Mouse (Mus musculus) heart, adult 2 months (tissue): ENCODE data around the gene Scaf4. TPM values are rescaled to one million over a fixed set of nuclear protein-coding genes. Genes with fewer than 3 reads are reported as not detected.

ENCODE experiments used
- DNase-seq, 2 experiments: peaks; one replicate each; pipeline ENCODE4 v3.0.0; 2021
- H3K27ac ChIP-seq: fragments of 200-600 bp; 2 replicates; pipeline ENCODE4 v1.8.1; 2022
- H3K27me3 ChIP-seq: fragments of 200-500 bp; 2 replicates; pipeline ENCODE4 v1.6.1; 2012; ENCODE audit warnings: mild to moderate bottlenecking, low read length, inconsistent platforms, mixed read lengths; ENCODE audit not compliant: control insufficient read depth, insufficient read depth
- H3K36me3 ChIP-seq: fragments of 200-500 bp; 2 replicates; pipeline ENCODE4 v1.6.1; 2012; ENCODE audit warnings: low read length, inconsistent platforms; ENCODE audit not compliant: control insufficient read depth, insufficient read depth
- H3K4me1 ChIP-seq: fragments of 200-500 bp; 2 replicates; pipeline ENCODE4 v1.6.1; 2011; ENCODE audit warnings: low read length; ENCODE audit not compliant: control insufficient read depth, insufficient read depth
- H3K4me3 ChIP-seq: fragments of 200-600 bp; 2 replicates; pipeline ENCODE4 v1.8.1; 2022
- H3K79me2 ChIP-seq: fragments of 200-500 bp; replicated peaks from 2 replicates; pipeline ENCODE4 v1.6.1; 2012; ENCODE audit warnings: mild to moderate bottlenecking, inconsistent platforms, low read length, moderate library complexity, mixed read lengths; ENCODE audit not compliant: control insufficient read depth, insufficient read depth
- H3K9ac ChIP-seq: fragments of 200-500 bp; 2 replicates; pipeline ENCODE4 v1.6.1; 2012; ENCODE audit warnings: low read depth, mild to moderate bottlenecking, control low read depth, inconsistent platforms, low read length, mixed read lengths
- CTCF ChIP-seq: fragments of 200-600 bp; IDR thresholded peaks from 2 replicates; pipeline ENCODE4 v1.8.1; 2022; ENCODE audit warnings: antibody characterized with exemption, mild to moderate bottlenecking, moderate library complexity
- EP300 ChIP-seq: fragments of 200-500 bp; IDR thresholded peaks from 2 replicates; pipeline ENCODE4 v1.6.1; 2011; ENCODE audit warnings: low read depth, low read length, control low read depth; ENCODE audit not compliant: insufficient read depth
- POLR2A ChIP-seq: fragments of 200-500 bp; IDR thresholded peaks from 2 replicates; pipeline ENCODE4 v1.6.1; 2011; ENCODE audit warnings: mild to moderate bottlenecking, low read depth, low read length, control low read depth; ENCODE audit not compliant: insufficient read depth
- WGBS: fragments of 180-500 bp; shearing (Covaris S2); methylation state at CpG from one replicate; pipeline ENCODE4 v1.1.7; 2018; 5-methylcytosine and 5-hydroxymethylcytosine counted together
- intact Hi-C: fragments of 180-260 bp; cut with DNase I; formaldehyde crosslinking; loops from one replicate; pipeline ENCODE4 v1.15.1; 2025
- polyA plus RNA-seq: library from polyadenylated mRNA; depleted of rRNA; stranded (reverse); fragments of >200 nt; gene quantifications from 2 replicates; pipeline ENCODE4 v1.2.3, GENCODE M21; 2012; rRNA removed
- total RNA-seq, 2 experiments: library from RNA; stranded (reverse); gene quantifications; 2 replicates each; pipeline ENCODE4 v1.2.3; 2021

Gene Scaf4
- total and polyA plus RNA-seq, 3 experiments, result 17.8 to 19.9 (median 18.8) TPM

DNA sequence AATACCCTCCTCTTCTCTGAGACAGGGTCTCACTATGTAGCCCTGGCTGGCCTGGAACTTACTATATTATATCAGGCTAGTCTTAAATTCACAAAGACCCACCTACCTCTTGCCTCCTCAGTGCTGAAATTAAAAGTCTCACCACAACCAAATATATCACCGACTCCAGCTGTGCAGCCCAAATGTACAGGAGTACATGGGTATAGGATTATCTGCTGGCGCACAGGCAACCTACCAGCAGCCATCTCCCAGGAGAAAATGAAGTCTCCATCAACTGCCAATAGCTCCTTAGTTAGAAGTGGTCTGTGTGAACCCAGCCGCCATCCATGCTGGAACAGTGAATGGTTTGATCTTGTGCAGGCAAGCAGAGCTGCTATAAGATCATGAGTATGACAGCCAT, 105.9 kb downstream of the Scaf4 start:
- TF ChIP-seq CTCF, result no peak
- TF ChIP-seq EP300, result no peak
- no peak for TF ChIP-seq POLR2A

DNA sequence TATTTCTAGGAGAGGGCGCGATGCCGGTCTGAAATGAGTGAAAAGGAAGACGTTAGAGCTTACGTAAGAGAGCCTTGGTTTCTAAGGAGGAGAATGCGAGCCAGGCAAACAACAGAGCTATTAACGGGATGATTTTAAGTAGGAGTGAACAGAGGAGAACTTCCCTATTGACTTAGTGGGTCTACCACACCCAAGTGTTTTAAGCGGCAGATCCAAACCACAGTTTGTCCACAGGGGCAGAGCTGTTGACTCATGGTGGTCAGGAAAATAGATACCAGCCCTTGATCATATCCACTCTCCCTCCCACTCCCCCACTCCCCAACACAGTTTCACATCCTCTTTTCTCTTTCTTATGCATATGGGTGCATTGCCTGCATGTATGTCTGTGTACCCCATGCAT, 106.9 kb downstream of the Scaf4 start:
- peak in 1 of 2 experiments; percentile 38 for DNase-seq
- Histone ChIP-seq H3K27me3 (no peaks in the 10 kb centered on the region), H3K27ac (no peak overlapping the region), H3K36me3 (no peaks in the 10 kb centered on the region), H3K79me2 (no peaks in the 10 kb centered on the region), H3K4me1 (no peaks in the 10 kb centered on the region), H3K4me3 (no peak overlapping the region), H3K9ac (no peak overlapping the region)
- WGBS, result 64% methylated on average over 8 of the region's 8 CpGs
- intact Hi-C loops, result no loop called here
- no peak for TF ChIP-seq EP300
- TF ChIP-seq POLR2A, result no peak
- TF ChIP-seq CTCF, result no peak

More for the DNA sequence above, 105.9 kb downstream of the Scaf4 start:
- Histone ChIP-seq H3K27me3 (no peaks in the 10 kb centered on the region), H3K4me3 (no peak overlapping the region), H3K27ac (no peak overlapping the region), H3K4me1 (no peaks in the 10 kb centered on the region), H3K79me2 (no peaks in the 10 kb centered on the region), H3K9ac (no peak overlapping the region), H3K36me3 (no peaks in the 10 kb centered on the region)
- WGBS, result 90% methylated on average over 3 of the region's 3 CpGs
- no peak for DNase-seq
- intact Hi-C loops, result no loop called here

DNA sequence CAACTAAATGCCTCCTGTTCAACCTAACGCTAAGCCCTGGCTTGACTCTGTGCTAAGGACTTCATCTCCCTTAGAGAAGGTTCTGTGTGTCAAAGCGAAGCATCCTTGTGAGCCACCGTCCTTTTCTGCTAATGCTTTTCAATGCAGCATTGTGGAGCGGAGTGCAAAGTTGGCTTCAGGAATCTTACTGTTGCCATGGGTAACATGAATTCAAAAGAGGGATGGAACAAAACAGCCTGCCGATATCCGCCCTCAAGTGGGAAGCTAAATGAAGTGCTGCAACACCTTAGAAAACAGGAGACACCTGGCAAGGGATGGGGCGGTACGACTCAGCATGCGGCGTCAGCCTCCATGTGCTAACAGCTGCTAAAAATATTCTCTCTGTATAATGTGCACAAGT, 107.8 kb downstream of the Scaf4 start:
- WGBS, result 38% methylated on average over 10 of the region's 10 CpGs
- Histone ChIP-seq H3K27ac (no peak overlapping the region), H3K4me3 (no peak overlapping the region), H3K9ac (no peak overlapping the region), H3K79me2 (no peaks in the 10 kb centered on the region), H3K4me1 (no peaks in the 10 kb centered on the region), H3K36me3 (no peaks in the 10 kb centered on the region), H3K27me3 (no peaks in the 10 kb centered on the region)
- TF ChIP-seq POLR2A, result no peak
- TF ChIP-seq CTCF, result no peak
- no peak for TF ChIP-seq EP300
- DNase-seq, result no peak
- intact Hi-C loops, result no loop called here

Other genes with a start within 250 kb of the Scaf4 start
- gene Tiam1, start 140.7 kb downstream of the Scaf4 start, total RNA-seq, result 1 to 10 TPM; 4.4 to 7.9 TPM
- gene Tiam1, start 140.7 kb downstream of the Scaf4 start, polyA plus RNA-seq, result 2.3 and 2.5 TPM in 2 replicates
- gene Sod1, start 63.7 kb downstream of the Scaf4 start, total RNA-seq, result 100 to 1,000 TPM; 499 to 572 TPM
- gene Sod1, start 63.7 kb downstream of the Scaf4 start, polyA plus RNA-seq, result 422 and 565 TPM in 2 replicates
- under 1 TPM; 0.44 to 0.59 TPM for gene Hunk, start 101.5 kb upstream of the Scaf4 start, total RNA-seq
- gene Hunk, start 101.5 kb upstream of the Scaf4 start, polyA plus RNA-seq, result 0.53 and 0.59 TPM in 2 replicates